Mouse (Mus musculus) midbrain, embryonic 12.5 days (tissue): Measurements from ENCODE around the gene Rmnd5b. TPM values are rescaled to one million over a fixed set of nuclear protein-coding genes. Genes with fewer than 3 reads are reported as not detected.
A peak's percentile ranks its signal among the peaks of the same experiment; 100 is the strongest.
"Not testable (repeated sequence)": the region's sequence is repeated elsewhere in the genome, so short reads cannot be mapped to it uniquely, and the experiment has no call there.

Experiments used
- ATAC-seq: fragments of 200-750 bp; cut with Nextera tagmentation; 2 replicates; pipeline ENCODE4 v1.8.0; 2017; ENCODE audit warnings: low read depth, moderate TSS enrichment, moderate library complexity; ENCODE audit not compliant: low FRiP score
- H3K27ac ChIP-seq: fragments of 300-500 bp; sonication (generic); replicated peaks from 2 replicates; pipeline ENCODE4 v1.5.1; 2016; ENCODE audit warnings: mild to moderate bottlenecking
- H3K27me3 ChIP-seq: fragments of 300-500 bp; sonication (generic); 2 replicates; pipeline ENCODE4 v1.6.1; 2016; ENCODE audit warnings: mild to moderate bottlenecking
- H3K36me3 ChIP-seq: fragments of 300-500 bp; sonication (generic); 2 replicates; pipeline ENCODE4 v1.6.1; 2016
- H3K4me1 ChIP-seq: fragments of 300-500 bp; sonication (generic); 2 replicates; pipeline ENCODE4 v1.6.1; 2016
- H3K4me2 ChIP-seq: fragments of 300-500 bp; sonication (generic); replicated peaks from 2 replicates; pipeline ENCODE4 v1.6.1; 2016; ENCODE audit warnings: mild to moderate bottlenecking, moderate library complexity
- H3K4me3 ChIP-seq: fragments of 300-500 bp; sonication (generic); 2 replicates; pipeline ENCODE4 v1.5.1; 2016; ENCODE audit warnings: mild to moderate bottlenecking
- H3K9ac ChIP-seq: fragments of 300-500 bp; sonication (generic); replicated peaks from 2 replicates; pipeline ENCODE4 v1.6.1; 2016; ENCODE audit warnings: mild to moderate bottlenecking, moderate library complexity
- H3K9me3 ChIP-seq: fragments of 300-500 bp; sonication (generic); 2 replicates; pipeline ENCODE4 v1.6.1; 2016; ENCODE audit warnings: mild to moderate bottlenecking
- WGBS: fragments of 180-500 bp; shearing (Covaris S2); methylation state at CpG from one replicate; pipeline ENCODE4 v1.1.7; 2016; 5-methylcytosine and 5-hydroxymethylcytosine counted together
- polyA plus RNA-seq: library from polyadenylated mRNA; unstranded; fragments of >200 nt; fragmentation: Nextera tagmentation; extraction: Ambion mirVana; gene quantifications from 2 replicates; pipeline ENCODE4 v1.2.1, GENCODE M21; 2016

Rmnd5b gene
- 44.3 and 46.8 TPM in 2 replicates for polyA plus RNA-seq

GRCm38 (mm10) chr11:51635525-51636322 lies at the start of gene Rmnd5b:
Gene Rmnd5b (minus strand): TSS chr11:51635896.
- Histone ChIP-seq H3K4me2 (peak within 1 kb of the TSS; percentile 91), H3K4me1 (peaks cover 21% of the 10 kb centered on the region), H3K36me3 (no peaks in the 10 kb centered on the region), H3K9ac (peak within 1 kb of the TSS; percentile 79), H3K27ac (peak within 1 kb of the TSS; percentile 71), H3K9me3 (no peaks in the 10 kb centered on the region), H3K27me3 (peaks cover 12% of the 10 kb centered on the region; the same call in 1 of the 2 replicates), H3K4me3 (peak within 1 kb of the TSS; percentile 75)
- ATAC-seq, result peak; percentile 80
- under 1% methylated on average over 61 of the region's 61 CpGs for WGBS

- WGBS, result 46% methylated on average over 8 of the region's 8 CpGs
- Histone ChIP-seq H3K27me3 (no peaks in the 10 kb centered on the region), H3K27ac (no peak overlapping the region), H3K9me3 (no peaks in the 10 kb centered on the region), H3K36me3 (peaks cover 5% of the 10 kb centered on the region), H3K4me3 (no peak overlapping the region), H3K4me1 (no peaks in the 10 kb centered on the region), H3K4me2 (no peak overlapping the region), H3K9ac (no peak overlapping the region)
- no peak for ATAC-seq
Observed at GRCm38 (mm10) chr11:51681976-51682374, 46.3 kb upstream of the Rmnd5b start.

GRCm38 (mm10) chr11:51681324-51681975 lies 45.8 kb upstream of the Rmnd5b start:
- H3K4me2 ChIP-seq, result peak overlapping the region; percentile 15; the same call in 1 of the 2 replicates
- no peak overlapping the region for H3K27ac ChIP-seq
- ATAC-seq, result no peak
- H3K9me3 ChIP-seq, result no peaks in the 10 kb centered on the region
- WGBS, result 35% methylated on average over 13 of the region's 13 CpGs
- H3K4me3 ChIP-seq, result no peak overlapping the region
- no peaks in the 10 kb centered on the region for H3K4me1 ChIP-seq
- H3K27me3 ChIP-seq, result no peaks in the 10 kb centered on the region
- H3K36me3 ChIP-seq, result peaks cover 5% of the 10 kb centered on the region
- H3K9ac ChIP-seq, result no peak overlapping the region

GRCm38 (mm10) chr11:51679466-51679865 lies 43.8 kb upstream of the Rmnd5b start:
- WGBS, result 78% methylated on average over 3 of the region's 3 CpGs
- Histone ChIP-seq H3K4me2 (no peak overlapping the region), H3K4me1 (no peaks in the 10 kb centered on the region), H3K9ac (no peak overlapping the region), H3K9me3 (no peaks in the 10 kb centered on the region), H3K27me3 (no peaks in the 10 kb centered on the region), H3K36me3 (no peaks in the 10 kb centered on the region), H3K4me3 (no peak overlapping the region), H3K27ac (no peak overlapping the region)
- no peak for ATAC-seq

- H3K36me3 ChIP-seq, result no peaks in the 10 kb centered on the region
- H3K4me2 ChIP-seq, result no peak overlapping the region
- no peaks in the 10 kb centered on the region for H3K9me3 ChIP-seq
- no peak overlapping the region for H3K9ac ChIP-seq
- H3K27ac ChIP-seq, result no peak overlapping the region
- ATAC-seq, result no peak
- 74% methylated on average over 6 of the region's 6 CpGs for WGBS
- no peak overlapping the region for H3K4me3 ChIP-seq
- H3K27me3 ChIP-seq, result no peaks in the 10 kb centered on the region
- H3K4me1 ChIP-seq, result no peaks in the 10 kb centered on the region
Observed at GRCm38 (mm10) chr11:51677737-51678418, 42.2 kb upstream of the Rmnd5b start.

- Histone ChIP-seq H3K36me3 (no peaks in the 10 kb centered on the region), H3K27ac (no peak overlapping the region), H3K27me3 (no peaks in the 10 kb centered on the region), H3K4me2 (no peak overlapping the region), H3K4me3 (no peak overlapping the region), H3K4me1 (no peaks in the 10 kb centered on the region), H3K9ac (no peak overlapping the region), H3K9me3 (no peaks in the 10 kb centered on the region)
- no peak for ATAC-seq
- 76% methylated on average over 5 of the region's 5 CpGs for WGBS
Observed at GRCm38 (mm10) chr11:51675386-51675785, 39.7 kb upstream of the Rmnd5b start.

GRCm38 (mm10) chr11:51673291-51673690 lies 37.6 kb upstream of the Rmnd5b start:
- 86% methylated on average over 9 of the region's 9 CpGs for WGBS
- Histone ChIP-seq H3K9ac (no peak overlapping the region), H3K9me3 (no peaks in the 10 kb centered on the region), H3K4me2 (no peak overlapping the region), H3K27me3 (no peaks in the 10 kb centered on the region), H3K4me3 (no peak overlapping the region), H3K4me1 (no peaks in the 10 kb centered on the region), H3K27ac (no peak overlapping the region), H3K36me3 (no peaks in the 10 kb centered on the region)
- no peak for ATAC-seq

GRCm38 (mm10) chr11:51671376-51671775 lies 35.7 kb upstream of the Rmnd5b start:
- Histone ChIP-seq H3K27me3 (no peaks in the 10 kb centered on the region), H3K4me2 (no peak overlapping the region), H3K9me3 (no peaks in the 10 kb centered on the region), H3K36me3 (no peaks in the 10 kb centered on the region), H3K4me1 (no peaks in the 10 kb centered on the region), H3K4me3 (no peak overlapping the region), H3K9ac (no peak overlapping the region), H3K27ac (no peak overlapping the region)
- WGBS, result 77% methylated on average over 2 of the region's 2 CpGs
- ATAC-seq, result no peak

GRCm38 (mm10) chr11:51670846-51671245 lies 35.1 kb upstream of the Rmnd5b start:
- WGBS, result 93% methylated on average over 7 of the region's 7 CpGs
- Histone ChIP-seq H3K4me3 (no peak overlapping the region), H3K9ac (no peak overlapping the region), H3K4me2 (no peak overlapping the region), H3K27me3 (no peaks in the 10 kb centered on the region), H3K36me3 (no peaks in the 10 kb centered on the region), H3K27ac (no peak overlapping the region), H3K4me1 (no peaks in the 10 kb centered on the region), H3K9me3 (no peaks in the 10 kb centered on the region)
- ATAC-seq, result no peak

GRCm38 (mm10) chr11:51664747-51665146 lies 29.1 kb upstream of the Rmnd5b start:
- not testable (repeated sequence) for ATAC-seq, H3K27ac ChIP-seq, H3K9me3 ChIP-seq, H3K4me1 ChIP-seq, H3K36me3 ChIP-seq, H3K4me2 ChIP-seq, H3K4me3 ChIP-seq, H3K27me3 ChIP-seq, H3K9ac ChIP-seq
- WGBS, result 95% methylated on average over 7 of the region's 7 CpGs

GRCm38 (mm10) chr11:51662632-51663031 lies 26.9 kb upstream of the Rmnd5b start:
- no peak overlapping the region for H3K9ac ChIP-seq
- WGBS, result 81% methylated on average over 6 of the region's 7 CpGs
- H3K4me1 ChIP-seq, result no peaks in the 10 kb centered on the region
- no peaks in the 10 kb centered on the region for H3K36me3 ChIP-seq
- ATAC-seq, result no peak
- H3K4me3 ChIP-seq, result no peak overlapping the region
- no peak overlapping the region for H3K27ac ChIP-seq
- H3K27me3 ChIP-seq, result no peaks in the 10 kb centered on the region
- H3K9me3 ChIP-seq, result no peaks in the 10 kb centered on the region
- H3K4me2 ChIP-seq, result no peak overlapping the region

GRCm38 (mm10) chr11:51661867-51662365 lies 26.2 kb upstream of the Rmnd5b start:
- no peak overlapping the region for H3K4me3 ChIP-seq
- H3K27me3 ChIP-seq, result no peaks in the 10 kb centered on the region
- H3K4me2 ChIP-seq, result no peak overlapping the region
- no peak overlapping the region for H3K9ac ChIP-seq
- 79% methylated on average over 16 of the region's 16 CpGs for WGBS
- no peaks in the 10 kb centered on the region for H3K4me1 ChIP-seq
- no peaks in the 10 kb centered on the region for H3K9me3 ChIP-seq
- H3K36me3 ChIP-seq, result no peaks in the 10 kb centered on the region
- ATAC-seq, result no peak
- no peak overlapping the region for H3K27ac ChIP-seq
